Comparison of ENCODE assay signal across 30 mouse cellular contexts in the genomic region with DNA sequence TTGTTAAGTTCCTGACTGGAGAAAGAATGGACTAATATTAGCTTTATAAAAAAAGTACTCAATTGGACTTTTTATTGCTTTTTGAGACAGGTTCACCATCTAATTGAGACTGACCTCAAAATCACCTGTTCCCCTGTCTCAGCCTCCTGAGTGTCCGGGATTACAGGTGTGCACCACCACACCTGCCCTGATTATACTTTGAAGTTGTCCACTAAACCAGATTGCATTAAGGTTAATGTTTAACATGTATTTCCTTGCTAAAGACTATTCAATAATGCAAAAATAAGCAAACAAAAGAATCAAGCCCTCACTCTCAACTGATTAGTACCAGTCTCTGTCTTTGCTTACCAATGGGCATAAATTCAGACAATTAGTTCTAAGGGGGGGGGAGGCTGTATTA.
DNase-seq lines count a peak whose midpoint lies in the region; ATAC-seq lines count a peak whose summit lies in the region.
"Had no signal": no experiment of that assay in that cellular context is flagged by ENCODE, and none has a peak within 500 bp of the region (broad histone marks: within the 10 kb centered on the region; RNA-seq: fewer than 3 reads in every experiment).

No protein-coding gene starts in this region.

- ATAC-seq in kidney, embryonic 15.5 days (replicated peaks; ENCODE audit: low FRiP score) = no peak
- no peak for ATAC-seq in liver, embryonic 15.5 days (ENCODE audit: insufficient read depth)
- ATAC-seq: forebrain, embryonic 15.5 days; Patski had no signal

- no peaks in the 10 kb centered on the region for H3K27me3 ChIP-seq in kidney, embryonic 15.5 days
- H3K27me3 ChIP-seq in liver, embryonic 15.5 days = no peaks in the 10 kb centered on the region
- H3K27me3 ChIP-seq: CH12.LX; embryonic facial prominence, embryonic 13.5 days; forebrain, embryonic 12.5 days; forebrain, embryonic 15.5 days; heart, embryonic 12.5 days; heart, embryonic 15.5 days; hindbrain, embryonic 13.5 days; Patski had no signal

- 67% methylated on average over 1 of the region's 1 CpGs for WGBS in kidney, embryonic 15.5 days
- WGBS in liver, embryonic 15.5 days (ENCODE audit: insufficient replicate concordance) = 59% methylated on average over 1 of the region's 1 CpGs
- 26% methylated on average over 1 of the region's 1 CpGs for WGBS in large intestine, adult 2 months

- H3K9me3 ChIP-seq in kidney, embryonic 15.5 days (replicated peaks) = no peaks in the 10 kb centered on the region
- no peaks in the 10 kb centered on the region for H3K9me3 ChIP-seq in liver, embryonic 15.5 days (replicated peaks)
- H3K9me3 ChIP-seq: embryonic facial prominence, embryonic 13.5 days; forebrain, embryonic 15.5 days; heart, embryonic 15.5 days; hindbrain, embryonic 13.5 days had no signal

- H3K9ac ChIP-seq in kidney, embryonic 15.5 days = no peak overlapping the region
- H3K9ac ChIP-seq in liver, embryonic 15.5 days = no peak overlapping the region
- H3K9ac ChIP-seq: embryonic facial prominence, embryonic 13.5 days; forebrain, embryonic 12.5 days; forebrain, embryonic 15.5 days; heart, embryonic 12.5 days; heart, embryonic 15.5 days; hindbrain, embryonic 13.5 days had no signal

- no peak for DNase-seq in kidney, adult 11 months
- DNase-seq in liver = no peak
- peak; percentile 19 for DNase-seq in large intestine, adult 2 months (ENCODE audit: low read depth, low spot score)
- no peak for DNase-seq in layer of hippocampus, adult 11-12 months (ENCODE audit: low spot score)
- no peak for DNase-seq in ovary, postnatal 10 days (ENCODE audit: low spot score)
- DNase-seq: adrenal gland, postnatal 14 days; B cell, adult 2 months; cerebellum, adult 11 months; cerebellum, adult 2 months; cerebellum, adult 9-11 months; cerebellum, postnatal 36 days; embryo, embryonic 11 days; gastrocnemius, postnatal 25 days; heart, adult 18-20 months; heart, postnatal 10 days; heart, postnatal 36 days had no signal

- no peak overlapping the region for H3K4me2 ChIP-seq in kidney, embryonic 15.5 days
- no peak overlapping the region; the same call in 1 of the 2 replicates for H3K4me2 ChIP-seq in liver, embryonic 15.5 days
- H3K4me2 ChIP-seq: embryonic facial prominence, embryonic 13.5 days; forebrain, embryonic 12.5 days; forebrain, embryonic 15.5 days; heart, embryonic 12.5 days; heart, embryonic 15.5 days; hindbrain, embryonic 13.5 days had no signal

- no peak overlapping the region for H3K4me3 ChIP-seq in kidney, embryonic 15.5 days (replicated peaks)
- no peak overlapping the region for H3K4me3 ChIP-seq in liver, embryonic 15.5 days (replicated peaks)
- H3K4me3 ChIP-seq: embryonic facial prominence, embryonic 10.5 days; embryonic facial prominence, embryonic 13.5 days; erythroblast, embryonic 14.5 days; forebrain, embryonic 12.5 days; forebrain, embryonic 15.5 days; heart, embryonic 12.5 days; heart, embryonic 15.5 days; hindbrain, embryonic 10.5 days; hindbrain, embryonic 13.5 days had no signal

- H3K27ac ChIP-seq in kidney, embryonic 15.5 days = 0 out of 2 replicates have a peak overlapping the region, but pooled peaks have one; percentile 6
- peak overlapping the region; percentile 19; the same call in 1 of the 2 replicates for H3K27ac ChIP-seq in liver, embryonic 15.5 days (replicated peaks)
- H3K27ac ChIP-seq: embryonic facial prominence, embryonic 10.5 days; embryonic facial prominence, embryonic 13.5 days; forebrain, embryonic 12.5 days; forebrain, embryonic 15.5 days; heart, embryonic 15.5 days; hindbrain, embryonic 10.5 days; hindbrain, embryonic 13.5 days had no signal

- H3K36me3 ChIP-seq in kidney, embryonic 15.5 days = no peaks in the 10 kb centered on the region
- no peaks in the 10 kb centered on the region for H3K36me3 ChIP-seq in liver, embryonic 15.5 days (replicated peaks)
- H3K36me3 ChIP-seq: embryonic facial prominence, embryonic 10.5 days; embryonic facial prominence, embryonic 13.5 days; forebrain, embryonic 12.5 days; forebrain, embryonic 15.5 days; G1E; heart, embryonic 15.5 days; hindbrain, embryonic 10.5 days; hindbrain, embryonic 13.5 days had no signal

- H3K4me1 ChIP-seq in kidney, embryonic 15.5 days = peaks cover 36% of the 10 kb centered on the region
- H3K4me1 ChIP-seq in liver, embryonic 15.5 days (replicated peaks) = 0 out of 2 replicates have a peak, but pooled peaks cover 11% of the 10 kb centered on the region
- H3K4me1 ChIP-seq: embryonic facial prominence, embryonic 13.5 days had no signal
